ENCODE assay signal across 8 mouse cellular contexts in genomic region chr2:30417154-30417553, GRCm38 (mm10). TPM values are rescaled to one million over a fixed set of nuclear protein-coding genes. Genes with fewer than 3 reads are reported as not detected.
DNase-seq lines count a peak whose midpoint lies in the region; ATAC-seq and TF ChIP-seq lines count a peak whose summit lies in the region.
"Not testable (repeated sequence)": the region's sequence is repeated elsewhere in the genome, so short reads cannot be mapped to it uniquely, and the experiment has no call there.

No protein-coding gene starts in this region.

- peaks cover 12 to 26% of the 10 kb centered on the region in 2 experiments; a peak in 3 of 4 replicates for H3K4me1 ChIP-seq in MEL (ENCODE audit: control insufficient read depth in 1 of 2, insufficient read depth in 2 of 2, low read length in 2 of 2)
- peaks cover 45% of the 10 kb centered on the region for H3K4me1 ChIP-seq in embryonic facial prominence, embryonic 15.5 days
- peaks cover 66% of the 10 kb centered on the region for H3K4me1 ChIP-seq in hindbrain, embryonic 13.5 days (replicated peaks)
- H3K4me1 ChIP-seq in kidney, embryonic 16.5 days (ENCODE audit: insufficient read depth, low read length): peaks cover 33% of the 10 kb centered on the region
- peaks cover 69% of the 10 kb centered on the region for H3K4me1 ChIP-seq in liver, embryonic 13.5 days (replicated peaks)
- H3K4me1 ChIP-seq in midbrain, embryonic 11.5 days (ENCODE audit: control insufficient read depth, insufficient read depth, low read length): peaks cover 24% of the 10 kb centered on the region; the same call in 1 of the 2 replicates
- H3K4me1 ChIP-seq in neural tube, embryonic 15.5 days: peaks cover 63% of the 10 kb centered on the region

- DNase-seq in MEL (ENCODE audit: low read depth, low spot score): peak; percentile 23
- DNase-seq in gastrocnemius, adult 2 months; liver, embryonic 13.5 days; midbrain, embryonic 11.5 days (ENCODE audit: low spot score, missing footprints): not testable (repeated sequence)

- whole genome bisulfite sequencing in embryonic facial prominence, embryonic 15.5 days: 79% methylated on average over 6 of the region's 6 CpGs
- WGBS in hindbrain, embryonic 13.5 days: 82% methylated on average over 6 of the region's 6 CpGs
- WGBS in kidney, embryonic 16.5 days: 72% methylated on average over 6 of the region's 6 CpGs
- WGBS in liver, embryonic 13.5 days (ENCODE audit: insufficient replicate concordance): 32% methylated on average over 6 of the region's 6 CpGs
- 77% methylated on average over 6 of the region's 6 CpGs for WGBS in midbrain, embryonic 11.5 days
- 84% methylated on average over 6 of the region's 6 CpGs for WGBS in neural tube, embryonic 15.5 days

- intact Hi-C loops in gastrocnemius, adult 2 months (cut with DNase I): not testable (repeated sequence)

- not testable (repeated sequence) for TF ChIP-seq CTCF in MEL (IDR thresholded peaks at IDR 0.05 in 2 of 3, conservative IDR thresholded peaks at IDR 0.05 in 1 of 3; ENCODE audit: control insufficient read depth in 1 of 3, insufficient read depth in 1 of 3, low read depth in 2 of 3, low read length in 3 of 3, poor library complexity in 1 of 3, severe bottlenecking in 1 of 3); gastrocnemius, adult 2 months (IDR thresholded peaks at IDR 0.05)

- not testable (repeated sequence) for H3K9me3 ChIP-seq in MEL (replicated peaks; ENCODE audit: insufficient read depth, low read length); embryonic facial prominence, embryonic 15.5 days (replicated peaks); hindbrain, embryonic 13.5 days; kidney, embryonic 16.5 days (ENCODE audit: low read length); liver, embryonic 13.5 days (replicated peaks); midbrain, embryonic 11.5 days (ENCODE audit: control insufficient read depth, low read length); neural tube, embryonic 15.5 days (replicated peaks)

- not testable (repeated sequence) for TF ChIP-seq EP300 in MEL (IDR thresholded peaks at IDR 0.05; ENCODE audit: low read depth in 1 of 2, low read length in 2 of 2)

- peak overlapping the region; percentile 82 for H3K4me2 ChIP-seq in embryonic facial prominence, embryonic 15.5 days (replicated peaks)
- peak overlapping the region; percentile 73 for H3K4me2 ChIP-seq in hindbrain, embryonic 13.5 days
- peak overlapping the region; percentile 87 for H3K4me2 ChIP-seq in kidney, embryonic 16.5 days (replicated peaks; ENCODE audit: low read depth, low read length)
- H3K4me2 ChIP-seq in liver, embryonic 13.5 days: peak overlapping the region; percentile 85
- H3K4me2 ChIP-seq in midbrain, embryonic 11.5 days: peak overlapping the region; percentile 72
- peak overlapping the region; percentile 62 for H3K4me2 ChIP-seq in neural tube, embryonic 15.5 days

- peak overlapping the region; percentile 99 for H3K9ac ChIP-seq in MEL (ENCODE audit: control insufficient read depth, low read depth, low read length, poor library complexity, severe bottlenecking)
- not testable (repeated sequence) for H3K9ac ChIP-seq in embryonic facial prominence, embryonic 15.5 days; kidney, embryonic 16.5 days (replicated peaks; ENCODE audit: low read length); midbrain, embryonic 11.5 days (ENCODE audit: low read length)
- H3K9ac ChIP-seq in hindbrain, embryonic 13.5 days: peak overlapping the region; percentile 96
- peak overlapping the region; percentile 100 for H3K9ac ChIP-seq in liver, embryonic 13.5 days
- H3K9ac ChIP-seq in neural tube, embryonic 15.5 days (replicated peaks): peak overlapping the region; percentile 88; the same call in 1 of the 2 replicates

- H3K4me3 ChIP-seq in MEL (ENCODE audit: control insufficient read depth in 1 of 2, insufficient read depth in 1 of 2, low read depth in 2 of 2, low read length in 2 of 2): peak overlapping the region; percentile 66 to 95
- peak overlapping the region; percentile 89 for H3K4me3 ChIP-seq in embryonic facial prominence, embryonic 15.5 days (replicated peaks)
- H3K4me3 ChIP-seq in gastrocnemius, adult 2 months: peak overlapping the region; percentile 98
- peak overlapping the region; percentile 88 for H3K4me3 ChIP-seq in hindbrain, embryonic 13.5 days
- H3K4me3 ChIP-seq in kidney, embryonic 16.5 days (ENCODE audit: low read length): peak overlapping the region; percentile 91
- H3K4me3 ChIP-seq in liver, embryonic 13.5 days (replicated peaks): peak overlapping the region; percentile 100
- H3K4me3 ChIP-seq in midbrain, embryonic 11.5 days (ENCODE audit: low read depth, low read length): peak overlapping the region; percentile 71
- H3K4me3 ChIP-seq in neural tube, embryonic 15.5 days (replicated peaks): peak overlapping the region; percentile 91

- TF ChIP-seq POLR2A in MEL (IDR thresholded peaks at IDR 0.05; ENCODE audit: control insufficient read depth in 1 of 2, insufficient read depth in 1 of 2, low read depth in 1 of 2, low read length in 2 of 2, poor library complexity in 1 of 2): not testable (repeated sequence)

- H3K79me2 ChIP-seq in MEL (ENCODE audit: control insufficient read depth, insufficient read depth, low read length, poor library complexity): peaks cover 62% of the 10 kb centered on the region

- peaks cover 6 to 18% of the 10 kb centered on the region in 2 experiments for H3K36me3 ChIP-seq in MEL (ENCODE audit: control insufficient read depth in 1 of 2, insufficient read depth in 2 of 2, low read length in 2 of 2)
- not testable (repeated sequence) for H3K36me3 ChIP-seq in embryonic facial prominence, embryonic 15.5 days; hindbrain, embryonic 13.5 days; kidney, embryonic 16.5 days (ENCODE audit: insufficient read depth, low read length); midbrain, embryonic 11.5 days (ENCODE audit: control insufficient read depth, insufficient read depth, low read length); neural tube, embryonic 15.5 days
- H3K36me3 ChIP-seq in liver, embryonic 13.5 days: peaks cover 37% of the 10 kb centered on the region

- not testable (repeated sequence) for ATAC-seq in embryonic facial prominence, embryonic 15.5 days (ENCODE audit: insufficient number of reproducible peaks, low FRiP score, low TSS enrichment, low read depth); hindbrain, embryonic 13.5 days (ENCODE audit: low FRiP score); kidney, embryonic 16.5 days (ENCODE audit: low FRiP score, low TSS enrichment); liver, embryonic 13.5 days (ENCODE audit: low read depth); midbrain, embryonic 11.5 days (ENCODE audit: low FRiP score); neural tube, embryonic 15.5 days (ENCODE audit: low FRiP score)

- not testable (repeated sequence) for H3K27me3 ChIP-seq in MEL (ENCODE audit: control insufficient read depth in 1 of 2, insufficient read depth in 2 of 2, low read length in 2 of 2); embryonic facial prominence, embryonic 15.5 days; hindbrain, embryonic 13.5 days; kidney, embryonic 16.5 days (ENCODE audit: insufficient read depth, low read length); liver, embryonic 13.5 days; midbrain, embryonic 11.5 days (ENCODE audit: control insufficient read depth, insufficient read depth, low read length); neural tube, embryonic 15.5 days (replicated peaks)

- peak overlapping the region; percentile 74 for H3K27ac ChIP-seq in MEL (ENCODE audit: control insufficient read depth, low read depth, low read length)
- not testable (repeated sequence) for H3K27ac ChIP-seq in embryonic facial prominence, embryonic 15.5 days (replicated peaks); gastrocnemius, adult 2 months; hindbrain, embryonic 13.5 days; kidney, embryonic 16.5 days (ENCODE audit: low read length); midbrain, embryonic 11.5 days (ENCODE audit: low read depth, low read length); neural tube, embryonic 15.5 days (replicated peaks)
- H3K27ac ChIP-seq in liver, embryonic 13.5 days: peak overlapping the region; percentile 96

- TF ChIP-seq RAD21 in MEL (IDR thresholded peaks at IDR 0.05; ENCODE audit: low read depth, low read length): not testable (repeated sequence)

RNA-seq across cellular contexts. Expression of gene Ptpa, which starts 1.3 kb away (rescaled TPM):
- 139 and 159 TPM in 2 replicates for total RNA-seq in MEL (2012; rRNA removed)
- 100 to 1,000 TPM in 1 of 2 experiments, not detected in 1; 382 TPM for polyA plus RNA-seq in MEL (2012; ENCODE audit: insufficient read depth in 1 of 2, insufficient read length in 2 of 2, low read depth in 1 of 2, low replicate concordance in 2 of 2, missing spikeins in 1 of 2)
- polyA plus RNA-seq in embryonic facial prominence, embryonic 15.5 days (2015; fragmentation: Nextera tagmentation; extraction: Ambion mirVana): 146 and 154 TPM in 2 replicates
- total RNA-seq in gastrocnemius, adult 2 months (2021): 10 to 100 TPM; 48.9 to 86.1 TPM
- polyA plus RNA-seq in hindbrain, embryonic 13.5 days (2015; fragmentation: Nextera tagmentation; extraction: Ambion mirVana): 129 and 133 TPM in 2 replicates
- polyA plus RNA-seq in kidney, embryonic 16.5 days (2015; fragmentation: Nextera tagmentation; extraction: Ambion mirVana): 184 and 191 TPM in 2 replicates
- 142 and 147 TPM in 2 replicates for polyA plus RNA-seq in liver, embryonic 13.5 days (2015; fragmentation: Nextera tagmentation; extraction: Ambion mirVana)
- 50.7 and 54.3 TPM in 2 replicates for polyA plus RNA-seq in midbrain, embryonic 11.5 days (2014; fragmentation: Nextera tagmentation; extraction: Ambion mirVana)
- polyA plus RNA-seq in neural tube, embryonic 15.5 days (2015; fragmentation: Nextera tagmentation; extraction: Ambion mirVana): 138 and 145 TPM in 2 replicates

RNA-seq across cellular contexts. Expression of gene Crat, which starts 1.5 kb away (rescaled TPM):
- 22.0 and 23.9 TPM in 2 replicates for total RNA-seq in MEL (2012; rRNA removed)
- 10 to 100 TPM in 1 of 2 experiments, not detected in 1; 93.9 TPM for polyA plus RNA-seq in MEL (2012; ENCODE audit: insufficient read depth in 1 of 2, insufficient read length in 2 of 2, low read depth in 1 of 2, low replicate concordance in 2 of 2, missing spikeins in 1 of 2)
- 29.4 and 32.1 TPM in 2 replicates for polyA plus RNA-seq in embryonic facial prominence, embryonic 15.5 days (2015; fragmentation: Nextera tagmentation; extraction: Ambion mirVana)
- total RNA-seq in gastrocnemius, adult 2 months (2021): 100 to 1,000 TPM; 362 to 422 TPM
- polyA plus RNA-seq in hindbrain, embryonic 13.5 days (2015; fragmentation: Nextera tagmentation; extraction: Ambion mirVana): 22.1 and 24.0 TPM in 2 replicates
- 40.9 and 44.2 TPM in 2 replicates for polyA plus RNA-seq in kidney, embryonic 16.5 days (2015; fragmentation: Nextera tagmentation; extraction: Ambion mirVana)
- polyA plus RNA-seq in liver, embryonic 13.5 days (2015; fragmentation: Nextera tagmentation; extraction: Ambion mirVana): 20.5 and 23.9 TPM in 2 replicates
- polyA plus RNA-seq in midbrain, embryonic 11.5 days (2014; fragmentation: Nextera tagmentation; extraction: Ambion mirVana): 23.7 and 24.2 TPM in 2 replicates
- polyA plus RNA-seq in neural tube, embryonic 15.5 days (2015; fragmentation: Nextera tagmentation; extraction: Ambion mirVana): 21.3 and 26.8 TPM in 2 replicates

RNA-seq across cellular contexts. Expression of gene Dolpp1, which starts 25.1 kb away (rescaled TPM):
- 24.6 and 28.0 TPM in 2 replicates for total RNA-seq in MEL (2012; rRNA removed)
- polyA plus RNA-seq in MEL (2012; ENCODE audit: insufficient read depth in 1 of 2, insufficient read length in 2 of 2, low read depth in 1 of 2, low replicate concordance in 2 of 2, missing spikeins in 1 of 2): 10 to 100 TPM in 1 of 2 experiments, not detected in 1; 37.5 TPM
- 34.6 and 34.7 TPM in 2 replicates for polyA plus RNA-seq in embryonic facial prominence, embryonic 15.5 days (2015; fragmentation: Nextera tagmentation; extraction: Ambion mirVana)
- 1 to 10 TPM; 5.3 to 6.1 TPM for total RNA-seq in gastrocnemius, adult 2 months (2021)
- polyA plus RNA-seq in hindbrain, embryonic 13.5 days (2015; fragmentation: Nextera tagmentation; extraction: Ambion mirVana): 51.2 and 53.9 TPM in 2 replicates
- 44.2 and 46.8 TPM in 2 replicates for polyA plus RNA-seq in kidney, embryonic 16.5 days (2015; fragmentation: Nextera tagmentation; extraction: Ambion mirVana)
- 20.3 and 21.3 TPM in 2 replicates for polyA plus RNA-seq in liver, embryonic 13.5 days (2015; fragmentation: Nextera tagmentation; extraction: Ambion mirVana)
- 41.1 and 45.8 TPM in 2 replicates for polyA plus RNA-seq in midbrain, embryonic 11.5 days (2014; fragmentation: Nextera tagmentation; extraction: Ambion mirVana)
- polyA plus RNA-seq in neural tube, embryonic 15.5 days (2015; fragmentation: Nextera tagmentation; extraction: Ambion mirVana): 59.0 and 63.2 TPM in 2 replicates

RNA-seq across cellular contexts. Expression of gene Miga2, which starts 53.1 kb away (rescaled TPM):
- 15.3 and 25.8 TPM in 2 replicates for total RNA-seq in MEL (2012; rRNA removed)
- 10 to 100 TPM in 1 of 2 experiments, not detected in 1; 20.3 TPM for polyA plus RNA-seq in MEL (2012; ENCODE audit: insufficient read depth in 1 of 2, insufficient read length in 2 of 2, low read depth in 1 of 2, low replicate concordance in 2 of 2, missing spikeins in 1 of 2)
- polyA plus RNA-seq in embryonic facial prominence, embryonic 15.5 days (2015; fragmentation: Nextera tagmentation; extraction: Ambion mirVana): 21.8 and 22.9 TPM in 2 replicates
- total RNA-seq in gastrocnemius, adult 2 months (2021): 10 to 100 TPM; 15.5 to 39.0 TPM
- 27.0 and 33.1 TPM in 2 replicates for polyA plus RNA-seq in hindbrain, embryonic 13.5 days (2015; fragmentation: Nextera tagmentation; extraction: Ambion mirVana)
- 32.0 and 34.9 TPM in 2 replicates for polyA plus RNA-seq in kidney, embryonic 16.5 days (2015; fragmentation: Nextera tagmentation; extraction: Ambion mirVana)
- 8.5 and 10.0 TPM in 2 replicates for polyA plus RNA-seq in liver, embryonic 13.5 days (2015; fragmentation: Nextera tagmentation; extraction: Ambion mirVana)
- polyA plus RNA-seq in midbrain, embryonic 11.5 days (2014; fragmentation: Nextera tagmentation; extraction: Ambion mirVana): 16.6 TPM in 2 replicates
- polyA plus RNA-seq in neural tube, embryonic 15.5 days (2015; fragmentation: Nextera tagmentation; extraction: Ambion mirVana): 32.7 and 35.8 TPM in 2 replicates

RNA-seq across cellular contexts. Expression of gene Ier5l, which starts 56.9 kb away (rescaled TPM):
- not detected in 2 replicates for total RNA-seq in MEL (2012; rRNA removed)
- polyA plus RNA-seq in MEL (2012; ENCODE audit: insufficient read depth in 1 of 2, insufficient read length in 2 of 2, low read depth in 1 of 2, low replicate concordance in 2 of 2, missing spikeins in 1 of 2): under 1 TPM in 1 of 2 experiments, not detected in 1; 0.06 TPM
- 2.2 and 3.0 TPM in 2 replicates for polyA plus RNA-seq in embryonic facial prominence, embryonic 15.5 days (2015; fragmentation: Nextera tagmentation; extraction: Ambion mirVana)
- 1 to 10 TPM in 1 of 2 experiments, under 1 TPM in 1; 0.97 to 1.1 TPM for total RNA-seq in gastrocnemius, adult 2 months (2021)
- polyA plus RNA-seq in hindbrain, embryonic 13.5 days (2015; fragmentation: Nextera tagmentation; extraction: Ambion mirVana): 2.1 and 2.9 TPM in 2 replicates
- polyA plus RNA-seq in kidney, embryonic 16.5 days (2015; fragmentation: Nextera tagmentation; extraction: Ambion mirVana): 2.2 and 2.9 TPM in 2 replicates
- 0.12 and 0.13 TPM in 2 replicates for polyA plus RNA-seq in liver, embryonic 13.5 days (2015; fragmentation: Nextera tagmentation; extraction: Ambion mirVana)
- 4.9 and 5.0 TPM in 2 replicates for polyA plus RNA-seq in midbrain, embryonic 11.5 days (2014; fragmentation: Nextera tagmentation; extraction: Ambion mirVana)
- polyA plus RNA-seq in neural tube, embryonic 15.5 days (2015; fragmentation: Nextera tagmentation; extraction: Ambion mirVana): 1.4 and 1.9 TPM in 2 replicates
